Mouse (Mus musculus) forebrain, embryonic 16.5 days (tissue): ENCODE results near the gene 1700018G05Rik. TPM values are rescaled to one million over a fixed set of nuclear protein-coding genes. Genes with fewer than 3 reads are reported as not detected.

Experiments used
- ATAC-seq: fragments of 200-750 bp; cut with Nextera tagmentation; 2 replicates; pipeline ENCODE4 v1.8.0; 2017; ENCODE audit warnings: mild to moderate bottlenecking, moderate library complexity
- H3K27ac ChIP-seq: fragments of 300-500 bp; sonication (generic); 2 replicates; pipeline ENCODE4 v1.5.1; 2014; ENCODE audit warnings: low read length, control low read depth
- H3K27me3 ChIP-seq: fragments of 300-500 bp; sonication (generic); replicated peaks from 2 replicates; pipeline ENCODE4 v1.6.1; 2014; ENCODE audit warnings: low read length; ENCODE audit not compliant: control insufficient read depth, insufficient read depth
- H3K36me3 ChIP-seq: fragments of 300-500 bp; sonication (generic); 2 replicates; pipeline ENCODE4 v1.6.1; 2014; ENCODE audit not compliant: control insufficient read depth, insufficient read depth
- H3K4me1 ChIP-seq: fragments of 300-500 bp; sonication (generic); replicated peaks from 2 replicates; pipeline ENCODE4 v1.6.1; 2014; ENCODE audit warnings: low read length; ENCODE audit not compliant: control insufficient read depth, insufficient read depth
- H3K4me2 ChIP-seq: fragments of 300-500 bp; sonication (generic); 2 replicates; pipeline ENCODE4 v1.6.1; 2014; ENCODE audit warnings: mild to moderate bottlenecking, low read length, control low read depth
- H3K4me3 ChIP-seq: fragments of 300-500 bp; sonication (generic); replicated peaks from 2 replicates; pipeline ENCODE4 v1.5.1; 2014; ENCODE audit warnings: mild to moderate bottlenecking, low read length, control low read depth
- H3K9ac ChIP-seq: fragments of 300-500 bp; sonication (generic); replicated peaks from 2 replicates; pipeline ENCODE4 v1.6.1; 2014; ENCODE audit warnings: low read depth, low read length, control low read depth
- H3K9me3 ChIP-seq: fragments of 300-500 bp; sonication (generic); 2 replicates; pipeline ENCODE4 v1.6.1; 2016; ENCODE audit warnings: low read length; ENCODE audit not compliant: control insufficient read depth
- WGBS: fragments of 180-500 bp; shearing (Covaris S2); extraction: QIAGEN DNeasy Blood & Tissue Kit; methylation state at CpG from one replicate; pipeline ENCODE4 v1.1.7; 2014; 5-methylcytosine and 5-hydroxymethylcytosine counted together
- polyA plus RNA-seq: library from polyadenylated mRNA; unstranded; fragments of >200 nt; fragmentation: Nextera tagmentation; extraction: Ambion mirVana; gene quantifications from 2 replicates; pipeline ENCODE4 v1.2.1, GENCODE M21; 2015

Gene 1700018G05Rik
- polyA plus RNA-seq, 1 experiment from 2014 or later: not detected

DNA sequence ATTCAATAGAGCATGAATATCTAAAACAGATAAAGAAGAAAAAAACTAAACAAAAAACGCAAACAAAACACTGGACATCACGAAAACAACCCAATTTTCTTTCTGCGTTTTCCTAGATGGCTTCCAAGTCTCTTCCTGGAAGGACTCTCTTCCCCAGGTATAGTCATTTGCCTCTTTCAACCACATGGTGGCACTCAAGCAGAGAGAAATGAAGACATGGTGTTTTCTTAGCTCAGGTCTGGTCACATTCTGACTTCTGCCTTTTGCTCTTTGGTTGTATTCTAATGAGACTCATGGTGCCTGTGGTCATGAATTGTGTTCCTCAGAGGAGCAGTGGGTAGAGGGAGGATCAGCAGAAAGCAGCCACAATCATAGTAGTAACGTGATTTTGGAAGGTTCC is 30.7 kb downstream of the 1700018G05Rik start:
- Histone ChIP-seq H3K27ac (no peak overlapping the region), H3K4me2 (no peak overlapping the region), H3K4me3 (no peak overlapping the region), H3K9ac (no peak overlapping the region), H3K9me3 (no peaks in the 10 kb centered on the region), H3K27me3 (no peaks in the 10 kb centered on the region; the same call in 1 of the 2 replicates), H3K36me3 (no peaks in the 10 kb centered on the region), H3K4me1 (no peaks in the 10 kb centered on the region)
- WGBS: 32% methylated on average over 4 of the region's 4 CpGs
- 0 out of 2 replicates have a peak, but pooled peaks have one; percentile 49 for ATAC-seq

DNA sequence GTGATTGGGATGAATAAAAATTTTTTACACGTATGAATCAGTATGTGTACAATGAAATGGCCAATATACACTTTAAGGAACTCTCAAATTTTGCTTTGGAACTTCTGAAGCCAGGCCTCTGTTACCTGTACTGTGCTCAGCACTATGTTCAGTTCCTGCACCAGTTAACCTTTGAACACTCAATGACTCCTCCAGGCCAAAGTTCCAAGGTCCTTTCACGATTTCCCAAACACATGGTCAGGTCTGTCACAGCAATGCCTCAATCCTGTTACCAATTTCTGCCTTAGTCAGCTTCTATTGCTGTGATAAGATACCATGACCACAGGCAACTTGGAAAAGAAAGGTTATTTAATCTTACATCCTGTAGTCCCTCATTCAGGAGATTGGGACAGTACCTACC is 32.4 kb downstream of the 1700018G05Rik start:
- H3K27ac ChIP-seq: no peak overlapping the region
- no peak overlapping the region for H3K4me3 ChIP-seq
- no peaks in the 10 kb centered on the region; the same call in 1 of the 2 replicates for H3K27me3 ChIP-seq
- H3K9me3 ChIP-seq: no peaks in the 10 kb centered on the region
- 71% methylated on average over 2 of the region's 2 CpGs for WGBS
- no peak overlapping the region for H3K9ac ChIP-seq
- H3K4me1 ChIP-seq: no peaks in the 10 kb centered on the region
- no peak overlapping the region for H3K4me2 ChIP-seq
- ATAC-seq: no peak
- H3K36me3 ChIP-seq: no peaks in the 10 kb centered on the region

Other genes with a start within 250 kb of the 1700018G05Rik start
- gene Gm3880, start 241.4 kb upstream of the 1700018G05Rik start, polyA plus RNA-seq: not detected in 2 replicates
- not detected in 2 replicates for gene Gm9112, start 220.7 kb upstream of the 1700018G05Rik start, polyA plus RNA-seq
- not detected in 2 replicates for gene Dmrtc1b, start 220.5 kb upstream of the 1700018G05Rik start, polyA plus RNA-seq
- gene Dmrtc1c1, start 125.4 kb upstream of the 1700018G05Rik start, polyA plus RNA-seq: not detected in 2 replicates
- gene Dmrtc1c2, start 73.8 kb upstream of the 1700018G05Rik start, polyA plus RNA-seq: not detected in 2 replicates
- not detected in 2 replicates for gene 1700031F05Rik, start 60.4 kb upstream of the 1700018G05Rik start, polyA plus RNA-seq
- gene Dmrtc1a, start 19.7 kb upstream of the 1700018G05Rik start, polyA plus RNA-seq: 1.8 TPM in 2 replicates
- not detected in 2 replicates for gene 1700011M02Rik, start 19.5 kb upstream of the 1700018G05Rik start, polyA plus RNA-seq